Mouse (Mus musculus): ENCODE measurements at regions not wholly inside any gene's neighbourhood (a gene's known extent, or its start where the extent isn't known, plus 50 kb on each side); places are given as distances from the start of the nearest gene placed in this dataset.
"Not testable (repeated sequence)": the region's sequence is repeated elsewhere in the genome, so short reads cannot be mapped to it uniquely, and the experiment has no call there.

DNA sequence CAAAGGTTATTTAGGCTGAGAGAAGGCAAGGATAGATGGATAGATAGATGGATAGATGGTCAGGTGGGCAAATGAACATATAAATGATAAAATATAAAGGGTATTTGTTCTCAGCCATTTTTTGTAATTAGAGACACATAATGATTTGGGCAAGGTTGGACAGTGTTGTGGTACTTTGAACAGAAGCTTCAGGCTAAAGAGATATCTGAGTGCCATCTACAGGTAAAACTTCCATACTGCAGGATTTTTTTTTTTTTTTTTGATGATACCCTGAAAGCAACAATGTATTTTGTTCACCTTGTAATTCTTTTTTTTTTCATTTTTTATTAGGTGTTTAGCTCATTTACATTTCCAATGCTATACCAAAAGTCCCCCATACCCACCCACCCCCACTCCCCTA is 110.1 kb upstream of the Trabd2b start:
- DNase-seq, result no peak

DNA sequence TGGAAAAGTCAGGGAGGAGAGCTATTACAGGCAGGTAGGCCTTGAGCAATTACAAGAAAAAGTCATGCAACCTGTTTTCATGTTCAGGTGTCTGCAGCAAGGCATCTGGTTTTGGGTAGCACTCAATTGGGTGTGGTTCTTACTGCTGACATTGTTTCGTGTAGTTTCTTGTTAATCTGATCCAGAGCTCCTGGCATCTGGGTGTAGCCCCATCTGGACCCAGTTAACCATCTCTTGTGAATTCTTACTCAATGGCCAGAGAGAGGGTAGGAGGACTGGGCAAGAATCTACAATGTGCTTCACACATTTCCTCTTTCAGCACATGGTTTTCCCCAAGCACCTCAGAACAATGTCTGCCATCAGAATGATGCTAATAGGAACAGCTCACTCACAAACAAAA is 108.0 kb upstream of the Trabd2b start:
- DNase-seq, result not testable (repeated sequence)

DNA sequence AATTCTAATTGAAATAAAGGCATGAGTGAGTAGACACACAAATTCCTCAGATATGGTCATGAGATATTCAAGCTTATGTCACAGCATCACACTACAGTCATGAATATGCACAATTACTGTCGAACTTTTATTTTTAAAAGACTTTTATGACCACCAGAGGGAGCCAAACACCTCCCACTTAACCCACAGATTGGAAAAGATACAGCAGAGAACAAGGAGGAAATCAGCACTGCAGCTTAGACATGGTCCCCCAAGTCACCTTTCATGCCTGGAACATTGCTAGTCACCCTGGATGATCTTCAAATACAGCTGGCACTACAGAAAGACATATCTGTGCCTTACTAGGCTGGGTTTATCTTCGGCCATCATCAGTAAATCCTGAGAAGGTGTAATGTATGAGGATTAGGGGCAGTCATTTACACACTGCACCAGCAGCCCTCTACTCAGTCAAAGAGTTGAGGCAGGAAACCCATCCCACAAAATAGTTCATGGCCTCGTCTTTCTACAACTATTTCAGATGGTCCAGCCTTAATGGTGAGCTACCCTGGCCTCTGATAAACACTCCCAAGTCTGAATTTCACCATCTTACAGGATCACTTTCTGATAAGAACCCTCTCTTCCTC is 106.0 kb upstream of the Trabd2b start:
- no peak for DNase-seq

- no peak for DNase-seq
These were observed 101.9 kb upstream of the Trabd2b start for GRCm38 (mm10) chr4:114304654-114305053.

DNA sequence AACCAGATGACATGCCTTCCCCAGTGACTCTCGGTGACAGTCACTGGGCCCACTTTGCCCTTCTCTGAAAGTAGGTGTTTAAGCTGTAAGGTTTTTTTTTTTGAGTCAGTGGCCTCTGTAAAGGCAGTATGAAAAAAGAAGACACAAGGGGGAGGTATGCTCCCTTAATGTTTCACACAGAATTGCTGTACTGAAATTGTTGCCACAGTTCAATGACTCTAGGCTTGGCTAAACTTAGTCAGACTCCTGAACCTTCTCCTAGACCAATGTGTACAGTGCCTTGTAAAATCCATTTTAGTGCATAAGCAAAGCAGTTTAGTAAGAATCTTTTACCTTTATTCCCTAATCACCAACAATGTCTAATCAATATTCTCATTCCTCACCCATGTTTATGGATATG is 99.0 kb upstream of the Trabd2b start:
- DNase-seq, result no peak

DNA sequence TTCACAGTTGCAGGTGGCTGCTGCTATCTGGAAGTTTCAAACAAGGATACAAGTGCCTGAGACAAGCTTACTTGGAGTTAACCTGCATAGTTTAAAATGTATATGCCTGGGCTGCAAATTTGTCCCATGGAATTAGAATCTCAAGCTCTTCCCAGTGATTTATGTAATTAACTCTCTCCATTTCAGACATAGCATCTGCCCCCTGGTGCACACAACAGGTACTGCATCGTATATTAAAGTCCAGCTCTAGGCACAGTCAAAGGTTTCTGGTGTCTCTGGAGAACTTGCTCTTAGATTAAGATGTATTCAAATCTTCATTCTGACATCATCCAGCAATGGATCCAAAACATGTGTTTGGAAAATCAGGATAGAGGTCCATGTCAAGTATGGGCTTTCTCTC is 98.0 kb upstream of the Trabd2b start:
- peak; percentile 9 for DNase-seq

DNA sequence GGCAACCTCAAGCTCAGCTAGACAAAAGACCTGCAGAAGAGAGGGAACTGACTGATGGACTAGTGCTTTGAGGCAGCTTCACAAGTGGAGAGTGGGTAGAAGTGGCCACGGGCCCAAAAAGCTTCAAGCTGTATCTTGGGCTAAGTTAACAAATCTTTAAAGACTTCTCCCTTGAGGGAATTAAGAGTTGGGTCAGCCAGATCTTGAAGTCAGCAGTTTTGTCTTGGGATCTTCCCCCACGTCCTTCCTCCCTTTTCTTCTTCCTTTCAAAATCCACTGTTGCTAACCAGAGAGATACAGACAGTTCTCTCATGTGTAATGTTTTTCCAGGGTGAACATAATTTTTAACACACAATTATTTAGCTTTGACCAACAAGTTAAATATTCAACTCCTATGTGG is 91.5 kb upstream of the Trabd2b start:
- no peak for DNase-seq

- DNase-seq, result no peak
These were observed 91.0 kb upstream of the Trabd2b start for GRCm38 (mm10) chr4:114315556-114315955.

GRCm38 (mm10) chr4:114317076-114317475 is 89.4 kb upstream of the Trabd2b start:
- no peak for DNase-seq

DNA sequence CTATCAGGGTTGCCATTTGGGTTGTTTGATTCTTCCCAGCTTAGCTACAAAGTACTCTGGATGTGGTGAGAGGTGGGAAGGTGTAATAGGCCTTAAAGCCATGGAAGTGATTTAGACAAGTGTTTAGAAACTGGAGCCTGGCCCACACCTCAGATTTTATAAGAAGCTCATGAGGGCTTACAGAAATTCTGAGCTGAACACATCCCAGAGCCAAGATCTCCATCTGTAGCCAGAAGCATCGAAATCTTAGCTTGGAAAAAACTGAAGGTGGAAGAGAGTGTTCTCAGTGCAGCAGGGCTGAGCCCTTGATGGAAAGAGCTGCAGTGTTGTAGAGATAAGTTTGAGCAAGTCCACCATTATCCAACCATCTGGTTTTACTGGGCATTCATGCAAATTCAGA is 86.4 kb upstream of the Trabd2b start:
- DNase-seq, result no peak

- no peak for DNase-seq
These were observed 84.8 kb upstream of the Trabd2b start for GRCm38 (mm10) chr4:114321516-114322339.

GRCm38 (mm10) chr4:114329978-114330377 is 76.5 kb upstream of the Trabd2b start:
- no peak for DNase-seq

GRCm38 (mm10) chr4:114331161-114331560 is 75.4 kb upstream of the Trabd2b start:
- DNase-seq, result no peak

GRCm38 (mm10) chr4:114334850-114335249 is 71.7 kb upstream of the Trabd2b start:
- DNase-seq, result no peak

GRCm38 (mm10) chr4:114336029-114336746 is 70.3 kb upstream of the Trabd2b start:
- no peak for DNase-seq

DNA sequence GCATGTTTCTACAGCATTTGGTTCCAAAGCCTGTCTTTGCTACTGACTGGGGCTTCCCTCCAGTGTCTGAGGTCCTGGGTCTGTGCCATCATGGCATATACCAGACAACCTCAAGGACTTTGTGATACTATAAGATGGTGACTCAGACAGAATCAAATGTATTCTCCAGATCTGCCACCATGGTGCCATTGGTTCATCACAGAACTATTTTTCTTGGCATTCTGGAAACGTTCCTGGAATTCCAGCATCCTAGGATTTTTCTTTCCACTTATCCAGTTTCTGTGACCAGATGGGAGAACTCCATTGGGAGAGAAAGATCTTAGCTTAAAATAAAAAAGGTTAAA is 69.8 kb upstream of the Trabd2b start:
- DNase-seq, result no peak

DNA sequence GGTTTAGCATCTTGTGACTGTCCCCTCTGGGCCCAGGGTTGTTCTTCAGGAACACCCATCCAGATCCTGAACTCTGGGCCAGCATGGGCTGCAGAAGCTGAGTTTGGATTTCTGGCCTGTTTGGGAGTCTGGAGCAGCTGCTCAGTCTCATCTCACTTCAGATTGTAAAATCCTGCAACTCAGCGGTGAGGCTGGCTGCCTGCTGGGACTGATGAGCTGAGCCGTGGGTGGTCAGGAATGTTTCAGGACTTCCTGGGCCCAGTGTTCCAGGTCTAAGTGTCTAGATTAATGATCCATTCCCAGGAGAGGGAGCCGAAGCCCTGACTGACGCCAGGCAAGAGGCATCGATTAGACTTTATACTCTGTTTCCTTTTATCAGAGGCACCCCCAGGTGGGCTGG is 66.7 kb upstream of the Trabd2b start:
- no peak for DNase-seq

GRCm38 (mm10) chr4:114345154-114345553 is 61.4 kb upstream of the Trabd2b start:
- no peak for DNase-seq

GRCm38 (mm10) chr4:114346068-114346747 is 60.3 kb upstream of the Trabd2b start:
- DNase-seq, result peak; percentile 25

DNA sequence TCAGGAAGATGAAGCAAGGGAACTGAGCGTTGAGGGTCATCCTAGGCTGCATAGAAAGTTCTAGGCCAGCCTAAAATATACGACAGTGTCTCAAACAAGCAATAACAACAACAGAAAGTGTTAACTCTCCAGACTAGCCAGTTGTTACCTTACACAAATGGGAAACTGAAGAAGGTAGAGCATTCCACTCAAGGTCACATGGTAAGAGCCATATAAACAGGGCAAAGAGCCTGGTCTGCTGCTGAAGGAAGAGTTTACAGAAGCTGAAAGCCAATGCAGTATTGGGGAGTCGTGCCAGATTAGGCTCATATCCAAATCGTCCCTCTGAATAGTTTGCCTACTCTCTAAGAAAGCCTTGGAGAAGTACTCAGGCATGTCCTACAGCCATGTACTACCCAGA is 59.6 kb upstream of the Trabd2b start:
- no peak for DNase-seq

DNA sequence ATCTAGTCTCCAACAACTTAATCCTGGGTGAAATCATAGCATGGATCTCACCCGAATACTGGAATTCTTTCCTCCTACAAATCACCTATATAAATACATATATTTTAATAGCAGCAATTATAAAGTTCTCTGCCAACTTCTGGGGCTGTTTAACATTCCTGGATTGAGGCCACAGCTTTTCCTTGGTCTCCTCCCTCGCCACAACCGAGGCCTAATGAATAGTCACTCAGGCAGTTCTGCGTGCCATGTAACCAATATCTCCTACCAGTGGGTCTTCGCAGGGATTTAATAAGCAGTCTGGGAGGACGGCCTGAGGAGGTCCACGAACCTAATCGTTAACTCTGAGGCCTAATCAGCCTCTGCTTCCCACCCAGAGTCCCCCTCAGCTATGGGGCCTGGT is 56.9 kb upstream of the Trabd2b start:
- no peak for DNase-seq

- no peak for DNase-seq
These were observed 55.2 kb upstream of the Trabd2b start for GRCm38 (mm10) chr4:114351282-114351681.

- no peak for DNase-seq
These were observed 53.5 kb upstream of the Trabd2b start for GRCm38 (mm10) chr4:114353058-114353457.

Data from thymus, postnatal 14 days (tissue).